Mouse (Mus musculus) c-Kit-positive CD71-negative TER-119-negative erythroid progenitor cells, embryonic 14.5 days (primary cell): Measurements from ENCODE around the gene Defa17.
"Not testable (repeated sequence)": the region's sequence is repeated elsewhere in the genome, so short reads cannot be mapped to it uniquely, and the experiment has no call there.

Source experiments
- DNase-seq: peaks from one replicate; pipeline ENCODE4 v3.0.0-alpha.2; 2013; ENCODE audit warnings: low read depth

The Defa17 gene

GRCm38 (mm10) chr8:21655480-21655879 lies at the start of gene Defa17:
TSS of gene Defa17 (plus strand) at chr8:21655780.
- not testable (repeated sequence) for DNase-seq

- DNase-seq, result not testable (repeated sequence)
Measured at GRCm38 (mm10) chr8:21617883-21618282, 37.7 kb upstream of the Defa17 start, which contains the start of gene Defa26. TSS of gene Defa26 (plus strand) at chr8:21618183.

- DNase-seq, result not testable (repeated sequence)
Measured at GRCm38 (mm10) chr8:21665497-21665896, 9.9 kb downstream of the Defa17 start, which contains the start of gene Defa34. TSS of gene Defa34 (plus strand) at chr8:21665797.

- DNase-seq, result not testable (repeated sequence)
Measured at GRCm38 (mm10) chr8:21703545-21703944, 48.0 kb downstream of the Defa17 start, which contains the start of gene AY761184. TSS of gene AY761184 (minus strand) at chr8:21703645.
